Mouse (Mus musculus): Measurements from ENCODE around the gene Id1. TPM values are rescaled to one million over a fixed set of nuclear protein-coding genes. Genes with fewer than 3 reads are reported as not detected.

Id1 gene
- polyA plus RNA-seq, 1 experiment from 2014 or later, result 86.2 TPM

GRCm38 (mm10) chr2:152704256-152704605 lies 31.8 kb upstream of the Id1 start:
- Histone ChIP-seq H3K4me3 (no peak overlapping the region), H3K27ac (replicated peaks) (0 out of 2 replicates have a peak overlapping the region, but pooled peaks have one; percentile 24), H3K36me3 (peaks cover 88% of the 10 kb centered on the region), H3K4me1 (peaks cover 44% of the 10 kb centered on the region), H3K27me3 (ENCODE audit: low read depth, poor library complexity, severe bottlenecking) (no peaks in the 10 kb centered on the region), H3K9me3 (replicated peaks) (no peaks in the 10 kb centered on the region; the same call in 1 of the 2 replicates)
- no peak for DNase-seq (ENCODE audit: low spot score)
- WGBS, result 83% methylated on average over 5 of the region's 5 CpGs

DNA sequence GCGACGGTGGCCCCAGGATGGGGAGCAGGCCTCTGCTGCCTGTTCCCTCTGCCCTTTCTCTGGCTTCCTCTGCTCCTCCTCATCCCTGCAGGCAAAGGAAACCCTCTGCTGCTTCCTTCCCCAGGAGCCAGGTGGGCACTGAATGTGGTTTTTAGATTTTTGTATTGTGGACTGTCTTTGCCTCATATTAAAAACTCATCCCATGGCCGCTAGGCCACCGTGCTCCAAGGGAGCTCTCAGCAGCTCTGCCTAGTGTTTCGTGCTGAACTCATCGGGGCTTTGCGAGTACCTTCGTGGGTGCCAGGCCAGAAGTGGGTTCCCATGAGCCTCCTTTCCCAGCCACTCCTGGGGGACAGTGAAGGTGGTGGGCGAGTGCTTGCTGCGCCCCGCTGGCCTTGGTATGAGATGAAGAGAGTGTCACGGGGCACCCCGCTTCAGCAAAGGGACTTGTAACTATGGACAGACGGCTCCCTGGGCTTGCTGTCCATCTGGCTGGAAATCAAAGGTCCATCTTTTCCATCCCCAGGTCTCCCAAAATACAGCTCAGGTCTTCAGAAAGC lies 31.2 kb upstream of the Id1 start:
- H3K9me3 ChIP-seq (replicated peaks), result no peaks in the 10 kb centered on the region; the same call in 1 of the 2 replicates
- WGBS, result 92% methylated on average over 14 of the region's 14 CpGs
- peak overlapping the region; percentile 70; the same call in 1 of the 2 replicates for H3K27ac ChIP-seq (replicated peaks)
- no peak for DNase-seq (ENCODE audit: low spot score)
- no peaks in the 10 kb centered on the region for H3K27me3 ChIP-seq (ENCODE audit: low read depth, poor library complexity, severe bottlenecking)
- H3K4me3 ChIP-seq, result no peak overlapping the region
- peaks cover 82% of the 10 kb centered on the region for H3K36me3 ChIP-seq
- peaks cover 41% of the 10 kb centered on the region for H3K4me1 ChIP-seq

GRCm38 (mm10) chr2:152705993-152706571 lies 30.0 kb upstream of the Id1 start:
- DNase-seq (ENCODE audit: low spot score), result no peak
- Histone ChIP-seq H3K27ac (replicated peaks) (peak overlapping the region; percentile 70), H3K9me3 (replicated peaks) (no peaks in the 10 kb centered on the region; the same call in 1 of the 2 replicates), H3K4me3 (no peak overlapping the region), H3K4me1 (peaks cover 41% of the 10 kb centered on the region), H3K27me3 (ENCODE audit: low read depth, poor library complexity, severe bottlenecking) (no peaks in the 10 kb centered on the region), H3K36me3 (peaks cover 70% of the 10 kb centered on the region)
- 86% methylated on average over 22 of the region's 22 CpGs for WGBS

DNA sequence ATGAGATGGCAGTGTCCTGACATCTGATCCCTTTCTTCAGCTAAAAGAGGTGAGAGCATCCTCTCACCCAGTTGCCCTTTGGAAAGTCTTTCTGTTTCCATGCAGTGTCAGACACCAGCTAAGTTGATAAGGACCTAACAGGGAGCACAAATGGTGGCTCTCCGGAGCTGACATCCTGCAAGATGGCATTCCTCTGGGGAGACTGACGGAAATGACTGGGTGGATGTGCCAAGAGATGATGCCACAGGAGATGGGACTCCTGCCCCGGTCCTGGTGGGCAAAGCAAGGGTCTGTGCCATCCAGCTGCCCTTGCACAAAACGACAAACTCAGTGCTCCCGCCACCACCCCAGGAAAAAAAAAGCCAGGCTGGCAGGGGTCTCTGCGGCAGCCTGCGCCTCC lies 28.9 kb upstream of the Id1 start:
- H3K27me3 ChIP-seq (ENCODE audit: low read depth, poor library complexity, severe bottlenecking), result no peaks in the 10 kb centered on the region
- peaks cover 59% of the 10 kb centered on the region for H3K36me3 ChIP-seq
- H3K9me3 ChIP-seq (replicated peaks), result no peaks in the 10 kb centered on the region
- 38% methylated on average over 7 of the region's 7 CpGs for WGBS
- H3K4me3 ChIP-seq, result peak overlapping the region; percentile 64
- no peak for DNase-seq (ENCODE audit: low spot score)
- peak overlapping the region; percentile 91 for H3K27ac ChIP-seq (replicated peaks)
- H3K4me1 ChIP-seq, result peaks cover 41% of the 10 kb centered on the region

DNA sequence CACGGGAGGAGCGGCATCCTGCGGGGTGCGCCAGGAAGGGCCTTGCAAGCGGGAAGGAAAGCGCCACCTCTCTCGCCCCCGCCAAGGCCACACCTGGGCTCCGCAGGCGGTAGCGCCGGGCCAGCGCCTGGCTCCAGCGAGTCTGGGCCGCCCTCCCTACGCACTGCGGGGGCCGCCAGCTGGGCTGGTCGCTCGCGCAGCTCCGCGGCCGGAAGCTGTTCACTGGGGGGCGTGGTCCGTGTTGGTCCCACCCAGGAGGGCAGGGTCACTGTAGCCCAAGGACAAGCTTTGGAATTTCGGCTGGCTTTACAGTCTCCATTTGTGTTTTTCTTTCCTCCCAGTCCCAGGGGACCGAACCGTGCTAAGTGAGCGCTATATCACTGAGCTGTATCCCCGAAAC lies 28.4 kb upstream of the Id1 start:
- peak; percentile 86 for DNase-seq (ENCODE audit: low spot score)
- Histone ChIP-seq H3K36me3 (peaks cover 55% of the 10 kb centered on the region), H3K27ac (replicated peaks) (peak overlapping the region; percentile 91), H3K4me1 (peaks cover 41% of the 10 kb centered on the region), H3K27me3 (ENCODE audit: low read depth, poor library complexity, severe bottlenecking) (no peaks in the 10 kb centered on the region), H3K4me3 (peak overlapping the region; percentile 64), H3K9me3 (replicated peaks) (no peaks in the 10 kb centered on the region)
- 4% methylated on average over 31 of the region's 31 CpGs for WGBS

- WGBS, result 95% methylated on average over 5 of the region's 5 CpGs
- Histone ChIP-seq H3K4me1 (peaks cover 37% of the 10 kb centered on the region), H3K36me3 (peaks cover 41% of the 10 kb centered on the region), H3K27me3 (ENCODE audit: low read depth, poor library complexity, severe bottlenecking) (no peaks in the 10 kb centered on the region), H3K4me3 (no peak overlapping the region), H3K27ac (replicated peaks) (no peak overlapping the region), H3K9me3 (replicated peaks) (no peaks in the 10 kb centered on the region)
- no peak for DNase-seq (ENCODE audit: low spot score)
Observed at GRCm38 (mm10) chr2:152709066-152709465, 27.0 kb upstream of the Id1 start.

GRCm38 (mm10) chr2:152716241-152716772 lies 19.7 kb upstream of the Id1 start:
- Histone ChIP-seq H3K36me3 (no peaks in the 10 kb centered on the region), H3K27me3 (ENCODE audit: low read depth, poor library complexity, severe bottlenecking) (no peaks in the 10 kb centered on the region), H3K27ac (replicated peaks) (peak overlapping the region; percentile 85; the same call in 1 of the 2 replicates), H3K4me1 (peaks cover 33% of the 10 kb centered on the region), H3K4me3 (no peak overlapping the region), H3K9me3 (replicated peaks) (no peaks in the 10 kb centered on the region)
- no peak for DNase-seq (ENCODE audit: low spot score)
- 88% methylated on average over 6 of the region's 6 CpGs for WGBS

DNA sequence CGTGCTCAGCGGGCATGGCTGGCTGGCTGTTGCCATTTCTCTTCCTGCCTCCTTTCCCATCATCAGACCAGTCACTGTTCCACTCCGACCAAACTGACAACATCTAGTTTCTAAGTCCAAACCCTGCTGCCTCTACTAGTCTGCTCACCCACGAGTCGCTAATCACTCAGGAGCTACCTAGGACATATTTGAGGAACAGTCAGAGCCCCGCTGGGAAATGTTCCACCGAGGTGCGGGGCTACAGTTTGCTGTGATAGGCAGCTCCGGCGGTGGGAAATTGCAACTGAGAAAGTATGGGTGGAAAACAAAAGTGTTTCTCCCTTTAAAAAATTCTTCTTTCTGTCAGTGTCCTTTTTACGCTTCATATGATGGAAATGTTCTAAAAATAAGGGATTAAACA lies 18.4 kb upstream of the Id1 start:
- H3K36me3 ChIP-seq, result no peaks in the 10 kb centered on the region
- peaks cover 33% of the 10 kb centered on the region for H3K4me1 ChIP-seq
- no peaks in the 10 kb centered on the region for H3K9me3 ChIP-seq (replicated peaks)
- peak overlapping the region; percentile 85 for H3K27ac ChIP-seq (replicated peaks)
- DNase-seq (ENCODE audit: low spot score), result no peak
- WGBS, result 60% methylated on average over 11 of the region's 11 CpGs
- H3K27me3 ChIP-seq (ENCODE audit: low read depth, poor library complexity, severe bottlenecking), result peaks cover 3% of the 10 kb centered on the region
- 0 out of 2 replicates have a peak overlapping the region, but pooled peaks have one; percentile 32 for H3K4me3 ChIP-seq

DNA sequence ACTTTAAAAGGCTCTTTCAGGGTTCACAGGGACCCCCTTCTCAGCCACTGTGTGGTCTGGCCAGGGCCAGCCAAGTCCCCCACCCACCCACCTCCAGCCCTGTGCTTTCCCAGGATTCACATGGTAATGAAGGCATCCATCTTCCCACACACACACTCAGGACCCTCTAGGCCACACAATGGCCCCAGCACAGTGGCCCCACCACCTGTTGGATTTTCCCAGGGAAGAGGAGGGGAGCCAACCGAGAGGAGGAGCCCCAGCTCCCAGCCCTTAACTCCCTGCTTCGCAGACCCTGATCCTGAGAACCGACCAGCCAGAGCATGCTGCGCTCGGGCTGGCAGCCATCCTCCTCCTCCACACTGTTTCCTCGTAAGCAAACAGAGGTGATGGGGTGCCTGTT lies 18.0 kb upstream of the Id1 start:
- DNase-seq (ENCODE audit: low spot score), result peak; percentile 66
- peak overlapping the region; percentile 85 for H3K27ac ChIP-seq (replicated peaks)
- peak overlapping the region; percentile 32; the same call in 1 of the 2 replicates for H3K4me3 ChIP-seq
- peaks cover 37% of the 10 kb centered on the region for H3K4me1 ChIP-seq
- no peaks in the 10 kb centered on the region for H3K9me3 ChIP-seq (replicated peaks)
- whole genome bisulfite sequencing, result 26% methylated on average over 6 of the region's 6 CpGs
- H3K27me3 ChIP-seq (ENCODE audit: low read depth, poor library complexity, severe bottlenecking), result peaks cover 7% of the 10 kb centered on the region
- H3K36me3 ChIP-seq, result no peaks in the 10 kb centered on the region

DNA sequence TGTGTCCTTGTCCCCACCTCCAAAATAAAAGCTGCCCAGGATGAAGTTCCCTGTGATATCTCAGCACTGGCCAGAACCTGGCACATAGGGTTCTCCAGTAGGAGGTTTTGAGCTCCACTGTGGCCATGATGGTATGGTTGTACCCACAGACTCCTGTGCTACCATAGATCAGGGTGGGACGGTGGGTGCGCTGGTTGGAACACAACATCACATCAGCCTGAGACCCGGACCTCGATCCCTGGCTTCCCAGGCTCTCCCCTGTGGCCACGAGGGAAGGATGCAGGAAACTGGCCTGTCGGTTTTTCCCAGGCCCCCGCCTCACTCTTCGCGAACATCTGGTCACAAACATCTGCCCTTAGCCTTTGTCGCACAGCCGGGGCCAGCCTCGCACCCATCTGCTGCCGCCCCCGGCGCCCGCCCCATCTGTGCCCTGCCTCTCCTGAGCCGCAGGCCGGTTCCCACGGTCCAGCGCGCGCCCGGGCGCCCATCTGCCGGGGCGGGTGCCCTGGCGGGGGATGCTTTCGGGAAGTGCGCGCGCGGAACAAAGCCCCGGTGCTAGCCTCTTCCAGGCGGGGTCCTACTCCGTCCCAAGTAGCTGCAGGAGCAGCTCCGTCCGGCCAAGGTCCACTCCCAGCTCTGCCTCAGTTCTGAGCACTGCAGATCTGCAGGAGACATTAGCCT lies 12.3 kb upstream of the Id1 start:
- peak overlapping the region; percentile 87 for H3K27ac ChIP-seq (replicated peaks)
- H3K27me3 ChIP-seq (ENCODE audit: low read depth, poor library complexity, severe bottlenecking), result peaks cover 31% of the 10 kb centered on the region
- DNase-seq (ENCODE audit: low spot score), result peak; percentile 73
- H3K4me3 ChIP-seq, result peak overlapping the region; percentile 54
- no peaks in the 10 kb centered on the region for H3K36me3 ChIP-seq
- H3K9me3 ChIP-seq (replicated peaks), result no peaks in the 10 kb centered on the region
- peaks cover 54% of the 10 kb centered on the region for H3K4me1 ChIP-seq
- 3% methylated on average over 37 of the region's 37 CpGs for WGBS

DNA sequence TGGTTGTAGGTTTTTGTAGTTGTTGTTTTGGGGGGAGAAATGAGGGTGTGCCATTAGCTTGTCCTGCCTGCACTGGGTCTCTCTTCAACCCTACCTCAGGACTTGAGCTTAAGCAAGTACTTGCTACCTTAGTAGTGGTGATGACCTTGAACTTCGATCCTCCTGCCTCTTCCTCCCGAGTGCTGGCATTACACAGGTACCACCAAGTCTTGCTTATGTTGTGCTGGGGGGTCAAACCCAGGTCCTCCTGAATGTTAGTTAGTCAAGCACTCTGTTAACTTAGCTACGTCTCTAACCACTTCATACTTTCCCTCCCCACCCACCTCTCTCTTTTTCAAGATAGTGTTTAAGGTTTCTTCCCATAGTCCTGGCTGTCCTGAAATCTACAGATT lies 11.7 kb upstream of the Id1 start:
- Histone ChIP-seq H3K4me1 (peaks cover 53% of the 10 kb centered on the region), H3K27ac (replicated peaks) (peak overlapping the region; percentile 87), H3K9me3 (replicated peaks) (no peaks in the 10 kb centered on the region), H3K27me3 (ENCODE audit: low read depth, poor library complexity, severe bottlenecking) (peaks cover 31% of the 10 kb centered on the region), H3K36me3 (no peaks in the 10 kb centered on the region), H3K4me3 (peak overlapping the region; percentile 54)
- 67% methylated on average over 3 of the region's 3 CpGs for WGBS
- no peak for DNase-seq (ENCODE audit: low spot score)

- Histone ChIP-seq H3K36me3 (no peaks in the 10 kb centered on the region), H3K9me3 (replicated peaks) (no peaks in the 10 kb centered on the region), H3K27ac (replicated peaks) (peak overlapping the region; percentile 87), H3K4me3 (no peak overlapping the region), H3K4me1 (peaks cover 56% of the 10 kb centered on the region), H3K27me3 (ENCODE audit: low read depth, poor library complexity, severe bottlenecking) (peaks cover 31% of the 10 kb centered on the region)
- WGBS, result 71% methylated on average over 15 of the region's 15 CpGs
- no peak for DNase-seq (ENCODE audit: low spot score)
Observed at GRCm38 (mm10) chr2:152725178-152725750, 10.8 kb upstream of the Id1 start.

Measured in midbrain, embryonic 10.5 days (tissue).